Mouse (Mus musculus): ENCODE data around the gene Prn. TPM values are rescaled to one million over a fixed set of nuclear protein-coding genes. Genes with fewer than 3 reads are reported as not detected.

Prn gene
- polyA plus RNA-seq (2016; fragmentation: Nextera tagmentation; extraction: Ambion mirVana): not detected in 2 replicates

- Histone ChIP-seq H3K9me3 (replicated peaks) (no peaks in the 10 kb centered on the region), H3K27ac (peak within 1 kb of the TSS; percentile 87), H3K4me3 (peak within 1 kb of the TSS; percentile 80), H3K4me1 (peaks cover 46% of the 10 kb centered on the region), H3K36me3 (peaks cover 4% of the 10 kb centered on the region; the same call in 1 of the 2 replicates), H3K9ac (peak within 1 kb of the TSS; percentile 92), H3K27me3 (replicated peaks) (no peaks in the 10 kb centered on the region), H3K4me2 (peak within 1 kb of the TSS; percentile 87)
- peak; percentile 88 for ATAC-seq
- 6% methylated on average over 50 of the region's 52 CpGs for WGBS (ENCODE audit: insufficient replicate concordance)
These were observed at the start of gene Prn, which contains the start of gene Prnp for GRCm38 (mm10) chr2:131909683-131910572. TSS of gene Prn (plus strand) at chr2:131909957. TSS of gene Prnp (plus strand) at chr2:131909928.

- no peak for ATAC-seq
- peaks cover 10% of the 10 kb centered on the region; the same call in 1 of the 2 replicates for H3K27me3 ChIP-seq (replicated peaks)
- H3K36me3 ChIP-seq: no peaks in the 10 kb centered on the region
- WGBS (ENCODE audit: insufficient replicate concordance): 61% methylated on average over 3 of the region's 3 CpGs
- H3K4me1 ChIP-seq: peaks cover 26% of the 10 kb centered on the region
- H3K4me2 ChIP-seq: no peak overlapping the region
- no peak overlapping the region for H3K4me3 ChIP-seq
- H3K9me3 ChIP-seq (replicated peaks): no peaks in the 10 kb centered on the region
- H3K27ac ChIP-seq: no peak overlapping the region
- no peak overlapping the region for H3K9ac ChIP-seq
These were observed 47.0 kb upstream of the Prn start for GRCm38 (mm10) chr2:131862617-131863275.

- Histone ChIP-seq H3K36me3 (no peaks in the 10 kb centered on the region), H3K9me3 (replicated peaks) (no peaks in the 10 kb centered on the region), H3K27me3 (replicated peaks) (peaks cover 8% of the 10 kb centered on the region; the same call in 1 of the 2 replicates), H3K4me3 (no peak overlapping the region), H3K9ac (no peak overlapping the region), H3K4me2 (no peak overlapping the region), H3K4me1 (peaks cover 26% of the 10 kb centered on the region), H3K27ac (0 out of 2 replicates have a peak overlapping the region, but pooled peaks have one; percentile 32)
- no peak for ATAC-seq
- 63% methylated on average over 3 of the region's 3 CpGs for WGBS (ENCODE audit: insufficient replicate concordance)
These were observed 46.3 kb upstream of the Prn start for GRCm38 (mm10) chr2:131863472-131863871.

GRCm38 (mm10) chr2:131864262-131864796 lies 45.4 kb upstream of the Prn start:
- H3K27me3 ChIP-seq (replicated peaks): no peaks in the 10 kb centered on the region; the same call in 1 of the 2 replicates
- H3K9me3 ChIP-seq (replicated peaks): no peaks in the 10 kb centered on the region
- no peak overlapping the region for H3K4me3 ChIP-seq
- peak overlapping the region; percentile 32; the same call in 1 of the 2 replicates for H3K27ac ChIP-seq
- no peak overlapping the region for H3K4me2 ChIP-seq
- H3K36me3 ChIP-seq: no peaks in the 10 kb centered on the region
- peaks cover 26% of the 10 kb centered on the region for H3K4me1 ChIP-seq
- 53% methylated on average over 2 of the region's 2 CpGs for WGBS (ENCODE audit: insufficient replicate concordance)
- ATAC-seq: peak; percentile 84
- H3K9ac ChIP-seq: no peak overlapping the region

GRCm38 (mm10) chr2:131866676-131867075 lies 43.1 kb upstream of the Prn start:
- peaks cover 26% of the 10 kb centered on the region for H3K4me1 ChIP-seq
- H3K36me3 ChIP-seq: no peaks in the 10 kb centered on the region
- H3K27me3 ChIP-seq (replicated peaks): no peaks in the 10 kb centered on the region
- no peaks in the 10 kb centered on the region for H3K9me3 ChIP-seq (replicated peaks)
- H3K27ac ChIP-seq: no peak overlapping the region
- H3K4me3 ChIP-seq: no peak overlapping the region
- H3K4me2 ChIP-seq: no peak overlapping the region
- no peak overlapping the region for H3K9ac ChIP-seq
- no peak for ATAC-seq

GRCm38 (mm10) chr2:131868983-131869382 lies 40.8 kb upstream of the Prn start:
- Histone ChIP-seq H3K9me3 (replicated peaks) (no peaks in the 10 kb centered on the region), H3K4me1 (peaks cover 11% of the 10 kb centered on the region), H3K36me3 (no peaks in the 10 kb centered on the region), H3K27me3 (replicated peaks) (peaks cover under 1% of the 10 kb centered on the region; the same call in 1 of the 2 replicates), H3K27ac (no peak overlapping the region), H3K4me3 (no peak overlapping the region), H3K4me2 (no peak overlapping the region), H3K9ac (no peak overlapping the region)
- ATAC-seq: no peak
- WGBS (ENCODE audit: insufficient replicate concordance): 73% methylated on average over 5 of the region's 5 CpGs

- WGBS (ENCODE audit: insufficient replicate concordance): 42% methylated on average over 1 of the region's 1 CpGs
These were observed 36.4 kb upstream of the Prn start for GRCm38 (mm10) chr2:131873376-131873775.

GRCm38 (mm10) chr2:131876551-131877265 lies 33.0 kb upstream of the Prn start:
- H3K36me3 ChIP-seq: no peaks in the 10 kb centered on the region
- no peak overlapping the region for H3K4me2 ChIP-seq
- H3K4me1 ChIP-seq: no peaks in the 10 kb centered on the region
- ATAC-seq: no peak
- peaks cover 9% of the 10 kb centered on the region; the same call in 1 of the 2 replicates for H3K27me3 ChIP-seq (replicated peaks)
- no peak overlapping the region for H3K27ac ChIP-seq
- no peaks in the 10 kb centered on the region for H3K9me3 ChIP-seq (replicated peaks)
- H3K4me3 ChIP-seq: no peak overlapping the region
- 76% methylated on average over 7 of the region's 7 CpGs for WGBS (ENCODE audit: insufficient replicate concordance)
- H3K9ac ChIP-seq: no peak overlapping the region

More at GRCm38 (mm10) chr2:131873376-131873775, 36.4 kb upstream of the Prn start:
- no peak overlapping the region for H3K4me2 ChIP-seq
- no peak for ATAC-seq
- H3K36me3 ChIP-seq: no peaks in the 10 kb centered on the region
- peaks cover 9% of the 10 kb centered on the region; the same call in 1 of the 2 replicates for H3K27me3 ChIP-seq (replicated peaks)
- H3K9me3 ChIP-seq (replicated peaks): no peaks in the 10 kb centered on the region
- no peak overlapping the region for H3K27ac ChIP-seq
- no peaks in the 10 kb centered on the region for H3K4me1 ChIP-seq
- no peak overlapping the region for H3K9ac ChIP-seq
- H3K4me3 ChIP-seq: no peak overlapping the region

GRCm38 (mm10) chr2:131881766-131882165 lies 28.0 kb upstream of the Prn start:
- 56% methylated on average over 4 of the region's 4 CpGs for WGBS (ENCODE audit: insufficient replicate concordance)
- peaks cover 10% of the 10 kb centered on the region; the same call in 1 of the 2 replicates for H3K27me3 ChIP-seq (replicated peaks)

GRCm38 (mm10) chr2:131883136-131883535 lies 26.6 kb upstream of the Prn start:
- no peak overlapping the region for H3K4me2 ChIP-seq

More at GRCm38 (mm10) chr2:131881766-131882165, 28.0 kb upstream of the Prn start:
- H3K4me1 ChIP-seq: no peaks in the 10 kb centered on the region
- H3K9ac ChIP-seq: no peak overlapping the region
- no peak overlapping the region for H3K4me3 ChIP-seq
- no peaks in the 10 kb centered on the region for H3K36me3 ChIP-seq
- H3K4me2 ChIP-seq: no peak overlapping the region
- no peak for ATAC-seq
- H3K27ac ChIP-seq: no peak overlapping the region
- H3K9me3 ChIP-seq (replicated peaks): no peaks in the 10 kb centered on the region

GRCm38 (mm10) chr2:131886503-131887160 lies 23.1 kb upstream of the Prn start:
- H3K9ac ChIP-seq: no peak overlapping the region
- H3K27me3 ChIP-seq (replicated peaks): peaks cover 23% of the 10 kb centered on the region
- WGBS (ENCODE audit: insufficient replicate concordance): 53% methylated on average over 6 of the region's 6 CpGs
- H3K4me2 ChIP-seq: no peak overlapping the region
- H3K36me3 ChIP-seq: no peaks in the 10 kb centered on the region
- H3K27ac ChIP-seq: no peak overlapping the region
- no peaks in the 10 kb centered on the region for H3K9me3 ChIP-seq (replicated peaks)
- H3K4me3 ChIP-seq: no peak overlapping the region
- peaks cover 6% of the 10 kb centered on the region; the same call in 1 of the 2 replicates for H3K4me1 ChIP-seq
- ATAC-seq: no peak

More at GRCm38 (mm10) chr2:131883136-131883535, 26.6 kb upstream of the Prn start:
- Histone ChIP-seq H3K36me3 (no peaks in the 10 kb centered on the region), H3K4me3 (no peak overlapping the region), H3K27me3 (replicated peaks) (peaks cover 14% of the 10 kb centered on the region; the same call in 1 of the 2 replicates), H3K27ac (no peak overlapping the region), H3K9ac (no peak overlapping the region), H3K9me3 (replicated peaks) (no peaks in the 10 kb centered on the region), H3K4me1 (no peaks in the 10 kb centered on the region)
- no peak for ATAC-seq
- WGBS (ENCODE audit: insufficient replicate concordance): 27% methylated on average over 2 of the region's 2 CpGs

All from liver, embryonic 12.5 days (tissue).